Mouse (Mus musculus) heart, embryonic 10.5 days (tissue): ENCODE measurements at regions not wholly inside any gene's neighbourhood (a gene's known extent, or its start where the extent isn't known, plus 50 kb on each side); places are given as distances from the start of the nearest gene placed in this dataset.
A peak's percentile ranks its signal among the peaks of the same experiment; 100 is the strongest.

Experiments
- DNase-seq: peaks from one replicate; pipeline ENCODE4 v3.0.0-alpha.2; 2017; ENCODE audit warnings: low spot score
- H3K27ac ChIP-seq: fragments of 300-500 bp; sonication (generic); 2 replicates; pipeline ENCODE4 v1.5.1; 2016; ENCODE audit warnings: mild to moderate bottlenecking
- H3K27me3 ChIP-seq: fragments of 300-500 bp; sonication (generic); 2 replicates; pipeline ENCODE4 v1.6.1; 2016; ENCODE audit warnings: mild to moderate bottlenecking; ENCODE audit not compliant: poor library complexity, insufficient read depth, severe bottlenecking
- H3K36me3 ChIP-seq: fragments of 300-500 bp; sonication (generic); 2 replicates; pipeline ENCODE4 v1.6.1; 2016; ENCODE audit warnings: mild to moderate bottlenecking, moderate library complexity
- H3K4me1 ChIP-seq: fragments of 300-500 bp; sonication (generic); 2 replicates; pipeline ENCODE4 v1.6.1; 2016; ENCODE audit warnings: mild to moderate bottlenecking
- H3K4me3 ChIP-seq: fragments of 300-500 bp; sonication (generic); 2 replicates; pipeline ENCODE4 v1.5.1; 2016; ENCODE audit warnings: mild to moderate bottlenecking, moderate library complexity
- H3K9me3 ChIP-seq: fragments of 300-500 bp; sonication (generic); 2 replicates; pipeline ENCODE4 v1.6.1; 2016; ENCODE audit warnings: mild to moderate bottlenecking, moderate library complexity
- WGBS: fragments of 180-500 bp; shearing (Covaris S2); methylation state at CpG from one replicate; pipeline ENCODE4 v1.1.7; 2016; 5-methylcytosine and 5-hydroxymethylcytosine counted together

DNA sequence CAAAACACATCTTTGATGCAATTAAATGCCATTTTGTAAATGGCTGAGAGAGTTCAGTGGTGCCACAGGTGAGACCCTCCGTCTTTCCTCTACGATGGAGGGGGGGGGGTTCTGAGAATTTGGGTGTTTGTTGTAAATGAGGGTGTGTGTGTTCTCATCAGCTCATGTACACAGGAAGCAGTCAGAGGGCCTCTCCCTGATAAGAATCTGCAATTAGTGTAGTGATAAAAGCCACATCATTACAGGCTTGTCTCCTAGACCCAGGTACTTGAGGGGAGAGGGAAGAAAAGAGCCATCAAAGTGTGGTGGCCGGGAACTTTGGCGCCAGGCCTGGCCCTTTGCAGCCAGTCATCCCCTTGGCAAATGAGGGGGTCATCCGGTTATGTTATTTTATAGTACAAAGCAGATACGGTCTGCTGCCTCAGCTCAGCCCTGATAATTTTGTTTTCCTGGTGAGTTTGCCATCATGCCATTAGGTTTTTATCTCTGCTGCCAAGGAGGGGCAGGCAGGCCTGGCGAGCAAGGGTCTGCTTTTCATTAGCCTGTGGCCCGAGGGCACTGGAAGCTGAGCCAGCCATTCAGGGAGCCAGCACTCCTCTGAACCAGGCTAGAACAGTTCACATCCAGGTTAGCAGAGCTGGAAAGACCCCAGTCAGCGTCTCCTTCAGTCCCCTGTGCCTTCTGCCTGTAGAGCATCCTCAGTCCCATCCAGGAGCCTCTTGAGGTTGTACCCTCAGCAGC lies 59.7 kb downstream of the H2al1j start:
- no peaks in the 10 kb centered on the region for H3K4me1 ChIP-seq
- WGBS = 54% methylated on average over 9 of the region's 9 CpGs
- H3K27ac ChIP-seq = no peak overlapping the region
- H3K4me3 ChIP-seq = no peak overlapping the region
- peaks cover 36% of the 10 kb centered on the region; the same call in 1 of the 2 replicates for H3K27me3 ChIP-seq
- no peak for DNase-seq
- H3K9me3 ChIP-seq = no peaks in the 10 kb centered on the region
- H3K36me3 ChIP-seq = no peaks in the 10 kb centered on the region

DNA sequence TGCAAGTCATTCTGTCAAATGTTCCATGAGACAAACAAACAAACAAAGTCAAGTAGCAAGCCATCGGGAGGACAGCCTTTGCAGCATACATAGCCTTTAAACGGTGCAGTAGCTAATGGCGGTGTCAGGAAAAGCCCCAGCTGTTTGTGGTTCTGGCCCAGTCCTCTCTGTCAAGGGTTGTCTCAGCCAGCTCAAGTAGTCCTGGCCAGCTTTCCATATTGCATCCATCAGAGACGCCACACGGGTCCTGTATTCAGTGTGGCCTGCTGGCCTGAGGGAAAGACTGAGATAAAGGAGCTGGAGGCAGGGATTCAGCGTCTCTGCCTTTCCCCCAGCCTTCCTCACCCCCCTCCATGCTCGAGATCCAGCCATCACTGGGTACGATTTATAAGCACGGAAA lies 61.2 kb downstream of the H2al1j start:
- Histone ChIP-seq H3K9me3 (no peaks in the 10 kb centered on the region), H3K36me3 (no peaks in the 10 kb centered on the region), H3K4me3 (no peak overlapping the region), H3K27me3 (peaks cover 36% of the 10 kb centered on the region; the same call in 1 of the 2 replicates), H3K27ac (no peak overlapping the region), H3K4me1 (no peaks in the 10 kb centered on the region)
- DNase-seq = no peak
- WGBS = 63% methylated on average over 9 of the region's 9 CpGs

DNA sequence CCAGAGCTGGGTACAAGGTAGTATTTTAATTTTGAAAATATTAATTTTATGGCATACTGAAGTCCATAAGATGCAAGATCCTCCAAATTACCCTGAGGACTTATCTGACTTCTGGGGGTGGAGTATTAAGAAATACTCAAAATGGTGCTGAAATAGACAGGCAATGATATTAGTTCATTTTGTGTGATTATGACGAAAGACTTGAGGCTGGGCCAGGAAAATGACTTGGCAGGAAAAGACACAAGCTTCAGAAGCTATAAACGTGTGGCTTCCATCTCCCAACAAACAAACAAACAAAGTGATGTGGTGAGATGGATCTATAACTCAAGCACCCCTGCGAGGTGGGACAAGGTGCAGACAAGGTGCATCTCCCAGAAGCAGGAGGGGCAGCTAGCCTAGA lies 72.8 kb downstream of the H2al1j start:
- no peak overlapping the region for H3K4me3 ChIP-seq
- no peak overlapping the region for H3K27ac ChIP-seq
- 0 out of 2 replicates have a peak, but pooled peaks cover 4% of the 10 kb centered on the region for H3K27me3 ChIP-seq
- no peaks in the 10 kb centered on the region for H3K9me3 ChIP-seq
- no peak for DNase-seq
- 81% methylated on average over 3 of the region's 3 CpGs for WGBS
- no peaks in the 10 kb centered on the region for H3K36me3 ChIP-seq
- no peaks in the 10 kb centered on the region for H3K4me1 ChIP-seq

DNA sequence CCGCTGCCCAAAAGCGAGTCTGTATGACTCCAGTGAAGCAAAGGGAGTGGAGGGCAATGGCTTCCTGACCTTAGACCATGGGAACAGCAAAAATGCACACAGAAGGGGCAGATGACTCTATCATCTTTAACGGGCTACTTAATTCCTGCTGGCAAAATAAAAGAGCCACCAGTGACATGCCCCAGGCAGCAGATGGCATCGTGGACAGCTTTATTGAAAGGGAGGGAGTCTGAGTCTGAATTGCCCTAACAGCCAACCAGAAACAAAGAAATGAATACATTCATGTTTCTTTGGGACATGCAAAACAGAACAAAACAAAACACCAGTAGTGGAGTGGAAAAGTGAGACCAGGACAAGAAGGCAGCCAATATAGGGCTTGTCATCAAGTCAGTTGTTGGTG lies 76.7 kb downstream of the H2al1j start:
- Histone ChIP-seq H3K27ac (no peak overlapping the region), H3K36me3 (no peaks in the 10 kb centered on the region), H3K4me3 (no peak overlapping the region), H3K27me3 (peaks cover 10% of the 10 kb centered on the region; the same call in 1 of the 2 replicates), H3K4me1 (no peaks in the 10 kb centered on the region), H3K9me3 (no peaks in the 10 kb centered on the region)
- no peak for DNase-seq
- WGBS = 82% methylated on average over 4 of the region's 4 CpGs

DNA sequence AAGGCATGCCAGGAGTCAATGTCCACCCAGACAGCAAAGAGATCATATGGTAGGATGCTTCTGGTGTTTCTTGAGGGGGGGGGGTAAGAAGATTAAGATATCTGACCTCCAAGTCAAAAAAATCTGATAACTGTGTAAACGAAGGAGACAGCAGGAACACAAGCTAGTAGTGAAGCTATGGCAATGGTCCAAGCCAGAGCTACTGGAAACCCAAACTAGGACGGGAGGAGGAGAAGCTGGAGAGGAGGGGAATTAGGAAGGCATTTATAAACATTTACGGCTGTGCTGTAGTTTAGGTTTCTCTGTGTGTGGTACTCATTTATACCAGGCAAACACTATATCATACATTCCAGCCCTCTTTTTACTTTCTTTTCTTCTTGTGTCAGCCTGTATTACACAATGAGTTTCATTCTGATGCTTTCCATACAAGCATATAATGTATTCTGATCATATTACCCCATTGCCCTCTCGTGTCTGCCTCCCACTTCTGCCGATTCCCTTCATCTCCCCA lies 84.7 kb downstream of the H2al1j start:
- peaks cover 15% of the 10 kb centered on the region for H3K4me1 ChIP-seq
- no peak overlapping the region for H3K4me3 ChIP-seq
- H3K9me3 ChIP-seq = no peaks in the 10 kb centered on the region
- H3K36me3 ChIP-seq = no peaks in the 10 kb centered on the region
- no peak overlapping the region for H3K27ac ChIP-seq
- 69% methylated on average over 5 of the region's 5 CpGs for WGBS
- peaks cover 29% of the 10 kb centered on the region; the same call in 1 of the 2 replicates for H3K27me3 ChIP-seq
- DNase-seq = no peak

DNA sequence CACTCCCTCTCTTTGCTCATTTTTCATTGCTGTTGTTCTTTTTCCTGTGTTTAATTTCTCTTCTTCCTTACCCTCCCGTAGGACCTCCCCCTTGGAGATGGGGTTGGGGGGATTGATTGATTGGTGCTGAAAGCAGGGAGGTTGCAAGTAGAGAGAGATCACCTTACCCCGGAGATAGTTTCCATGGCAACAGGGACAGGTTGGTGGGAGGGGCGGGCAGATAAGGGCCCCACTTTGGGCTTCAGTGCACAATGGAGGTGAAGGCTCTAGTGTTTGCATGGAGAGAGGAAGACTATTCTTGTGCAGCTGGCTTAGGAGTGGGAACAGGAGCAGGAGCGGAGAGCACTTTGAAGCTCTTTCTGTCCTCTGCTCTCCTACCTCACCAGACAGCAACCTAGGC lies 88.0 kb downstream of the H2al1j start:
- Histone ChIP-seq H3K27ac (peak overlapping the region; percentile 62; the same call in 1 of the 2 replicates), H3K4me3 (no peak overlapping the region), H3K36me3 (no peaks in the 10 kb centered on the region), H3K9me3 (no peaks in the 10 kb centered on the region), H3K4me1 (peaks cover 20% of the 10 kb centered on the region), H3K27me3 (peaks cover 34% of the 10 kb centered on the region)
- no peak for DNase-seq
- 24% methylated on average over 4 of the region's 4 CpGs for WGBS

DNA sequence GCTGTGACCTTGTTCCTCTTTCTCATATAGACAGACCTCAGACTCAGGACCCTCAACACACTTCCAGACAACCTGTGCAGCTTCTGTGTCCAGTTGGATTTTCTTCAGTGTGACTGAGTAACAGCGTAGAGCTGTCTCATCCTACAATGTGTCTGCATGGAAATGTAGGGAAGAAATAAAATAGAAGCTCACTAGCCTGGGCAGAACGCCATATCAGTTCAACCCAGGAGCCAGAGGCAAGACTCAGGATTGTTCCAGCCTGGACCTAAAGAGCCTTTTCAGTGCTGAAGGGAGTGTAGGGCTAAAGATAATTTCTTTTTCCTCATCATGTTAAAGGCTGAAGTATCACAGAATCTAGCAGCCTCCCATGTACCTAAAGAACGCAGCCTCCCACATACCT lies 88.9 kb downstream of the H2al1j start:
- WGBS = 74% methylated on average over 3 of the region's 3 CpGs
- Histone ChIP-seq H3K27ac (0 out of 2 replicates have a peak overlapping the region, but pooled peaks have one; percentile 62), H3K4me1 (peaks cover 20% of the 10 kb centered on the region), H3K4me3 (no peak overlapping the region), H3K36me3 (no peaks in the 10 kb centered on the region), H3K9me3 (no peaks in the 10 kb centered on the region), H3K27me3 (peaks cover 35% of the 10 kb centered on the region)
- DNase-seq = no peak

DNA sequence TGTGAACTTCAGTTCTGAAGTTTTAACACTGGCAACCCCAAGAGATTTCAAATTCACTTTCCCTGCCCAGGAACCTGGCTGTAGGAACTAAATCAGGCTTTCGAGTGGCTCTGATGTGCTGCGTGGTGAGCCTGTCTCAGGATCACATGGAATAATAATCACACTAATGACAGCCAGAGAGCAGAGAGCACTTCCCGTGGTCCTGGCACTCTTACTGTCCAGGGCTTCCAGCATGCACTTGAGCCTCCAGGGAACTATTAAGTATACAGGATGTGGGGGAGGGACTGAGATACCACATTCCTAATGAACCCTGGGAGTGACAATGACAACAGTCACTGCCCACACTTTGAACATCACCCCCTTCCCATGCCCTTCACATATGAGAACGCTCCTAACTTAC lies 90.2 kb downstream of the H2al1j start:
- Histone ChIP-seq H3K36me3 (no peaks in the 10 kb centered on the region), H3K27me3 (peaks cover 43% of the 10 kb centered on the region), H3K27ac (0 out of 2 replicates have a peak overlapping the region, but pooled peaks have one; percentile 42), H3K4me1 (peaks cover 20% of the 10 kb centered on the region), H3K9me3 (no peaks in the 10 kb centered on the region), H3K4me3 (no peak overlapping the region)
- no peak for DNase-seq
- 44% methylated on average over 4 of the region's 4 CpGs for WGBS

DNA sequence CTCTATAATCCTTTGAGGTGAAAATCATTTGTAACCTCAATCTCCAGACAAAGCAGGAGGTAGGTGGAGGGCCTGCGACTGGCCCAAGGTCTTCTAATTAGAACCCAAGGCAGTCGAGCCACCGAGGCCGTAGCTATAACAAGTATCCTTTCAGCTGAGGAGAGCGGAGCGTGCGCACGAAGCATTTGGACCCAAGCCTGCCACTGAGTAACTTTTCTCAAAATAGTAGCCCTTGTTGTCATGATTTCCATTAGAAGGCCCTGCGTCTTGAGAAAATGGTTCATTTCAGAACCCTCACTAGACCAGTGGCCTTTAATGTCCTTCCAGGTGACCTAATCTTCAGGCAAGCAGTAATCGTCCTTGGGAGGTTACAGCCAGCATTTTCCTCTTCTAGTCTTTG lies 90.6 kb downstream of the H2al1j start:
- Histone ChIP-seq H3K27me3 (peaks cover 43% of the 10 kb centered on the region), H3K4me1 (peaks cover 20% of the 10 kb centered on the region), H3K9me3 (no peaks in the 10 kb centered on the region), H3K4me3 (no peak overlapping the region), H3K36me3 (no peaks in the 10 kb centered on the region), H3K27ac (peak overlapping the region; percentile 47; the same call in 1 of the 2 replicates)
- WGBS = 80% methylated on average over 10 of the region's 10 CpGs
- no peak for DNase-seq

DNA sequence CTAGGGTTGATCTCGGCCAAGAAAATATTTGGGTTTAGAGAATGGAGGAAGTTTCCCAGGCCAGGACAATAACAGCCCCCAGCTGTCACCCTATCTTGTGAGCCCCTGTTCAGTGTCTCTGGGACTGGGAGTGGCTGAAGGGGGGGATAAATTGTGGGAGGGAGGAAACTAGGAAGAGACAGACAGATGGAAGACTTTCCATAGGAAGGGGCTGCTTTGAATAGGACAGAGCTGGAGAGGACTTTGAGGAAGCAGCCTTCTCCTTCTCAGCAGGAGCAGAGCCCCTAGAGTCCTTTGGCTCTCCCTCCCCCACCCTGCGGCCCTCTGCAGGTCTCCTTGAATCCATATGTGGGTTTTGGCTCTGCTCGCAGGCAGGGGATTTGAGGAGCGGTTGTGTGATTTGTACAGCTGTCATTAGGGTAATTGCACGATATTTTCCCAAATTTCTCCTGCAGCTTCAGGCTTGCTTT lies 91.6 kb downstream of the H2al1j start:
- H3K4me3 ChIP-seq = no peak overlapping the region
- no peaks in the 10 kb centered on the region for H3K36me3 ChIP-seq
- peaks cover 50% of the 10 kb centered on the region for H3K27me3 ChIP-seq
- 0 out of 2 replicates have a peak overlapping the region, but pooled peaks have one; percentile 6 for H3K27ac ChIP-seq
- DNase-seq = no peak
- H3K4me1 ChIP-seq = peaks cover 20% of the 10 kb centered on the region
- H3K9me3 ChIP-seq = no peaks in the 10 kb centered on the region
- WGBS = 35% methylated on average over 5 of the region's 5 CpGs

DNA sequence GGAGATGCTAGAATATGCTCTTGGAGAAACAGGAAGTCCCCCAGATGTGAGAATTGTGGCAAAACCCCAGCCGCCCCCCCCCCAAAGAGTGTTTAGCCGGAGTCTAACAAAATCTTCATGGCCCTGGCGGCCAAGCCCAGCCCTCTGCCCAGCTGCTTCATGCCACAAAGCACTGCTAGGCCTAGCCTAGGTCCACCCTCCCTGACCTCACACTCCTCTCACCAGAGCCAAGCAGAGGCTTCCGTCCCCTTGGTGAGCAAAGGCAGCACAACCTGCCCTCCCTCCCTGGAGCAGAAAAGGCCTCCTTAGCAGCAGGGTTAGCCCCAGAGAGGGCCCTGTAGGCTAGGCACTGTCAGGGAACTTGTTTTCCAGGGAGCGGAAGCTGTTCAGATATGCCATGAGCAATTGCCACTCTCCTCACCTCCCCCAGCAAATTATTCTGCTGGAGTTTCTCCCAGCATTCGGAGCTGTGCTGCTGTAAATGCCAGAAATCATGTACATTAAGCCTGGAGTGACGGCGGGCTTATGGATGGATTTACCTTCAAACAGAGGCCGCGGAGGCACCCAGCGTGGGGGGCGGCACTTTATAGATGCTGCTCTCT lies 104.9 kb downstream of the H2al1j start:
- Histone ChIP-seq H3K27ac (peak overlapping the region; percentile 59; the same call in 1 of the 2 replicates), H3K4me1 (peaks cover 15% of the 10 kb centered on the region; the same call in 1 of the 2 replicates), H3K36me3 (no peaks in the 10 kb centered on the region), H3K27me3 (peaks cover 90% of the 10 kb centered on the region), H3K9me3 (no peaks in the 10 kb centered on the region), H3K4me3 (no peak overlapping the region)
- no peak for DNase-seq
- 65% methylated on average over 12 of the region's 12 CpGs for WGBS

DNA sequence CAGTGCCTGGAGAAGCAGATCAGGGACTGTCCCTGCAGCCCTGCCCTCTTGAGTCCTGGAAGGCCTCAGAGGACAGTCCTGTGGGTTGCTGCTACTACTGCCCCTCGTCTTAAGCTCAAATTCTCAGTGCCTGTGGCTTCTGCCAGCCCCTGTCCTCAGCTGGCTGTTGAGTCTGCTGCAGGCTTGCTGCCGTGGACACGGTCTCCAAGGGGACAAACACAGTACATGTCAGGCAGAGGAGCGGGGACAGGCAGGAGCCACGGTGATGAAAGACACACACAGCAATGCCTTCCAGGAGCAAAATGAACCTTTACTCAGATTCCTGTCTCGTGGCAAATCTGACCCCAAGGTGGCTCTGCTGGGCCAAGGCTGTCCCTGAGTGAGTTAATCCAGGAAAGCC lies 107.7 kb downstream of the H2al1j start:
- H3K27ac ChIP-seq = no peak overlapping the region
- H3K36me3 ChIP-seq = no peaks in the 10 kb centered on the region
- no peak overlapping the region for H3K4me3 ChIP-seq
- peaks cover 16% of the 10 kb centered on the region; the same call in 1 of the 2 replicates for H3K4me1 ChIP-seq
- no peak for DNase-seq
- peaks cover 74% of the 10 kb centered on the region for H3K27me3 ChIP-seq
- 43% methylated on average over 6 of the region's 6 CpGs for WGBS
- no peaks in the 10 kb centered on the region for H3K9me3 ChIP-seq
